Mouse (Mus musculus) embryonic facial prominence, embryonic 13.5 days (tissue): Measurements from ENCODE around the gene Crip2. TPM values are rescaled to one million over a fixed set of nuclear protein-coding genes. Genes with fewer than 3 reads are reported as not detected.

Experiments used
- ATAC-seq: fragments of 200-750 bp; cut with Nextera tagmentation; 2 replicates; pipeline ENCODE4 v1.8.0; 2017; ENCODE audit warnings: low read depth; ENCODE audit not compliant: insufficient number of reproducible peaks, insufficient read depth, low FRiP score, low TSS enrichment
- H3K27ac ChIP-seq: fragments of 300-500 bp; sonication (generic); 2 replicates; pipeline ENCODE4 v1.5.1; 2015; ENCODE audit warnings: moderate library complexity, mild to moderate bottlenecking, inconsistent platforms
- H3K27me3 ChIP-seq: fragments of 300-500 bp; sonication (generic); 2 replicates; pipeline ENCODE4 v1.6.1; 2015; ENCODE audit warnings: mild to moderate bottlenecking, inconsistent platforms
- H3K36me3 ChIP-seq: fragments of 300-500 bp; sonication (generic); 2 replicates; pipeline ENCODE4 v1.6.1; 2015; ENCODE audit warnings: mild to moderate bottlenecking, inconsistent platforms
- H3K4me1 ChIP-seq: fragments of 300-500 bp; sonication (generic); 2 replicates; pipeline ENCODE4 v1.6.1; 2015; ENCODE audit warnings: inconsistent platforms
- H3K4me2 ChIP-seq: fragments of 300-500 bp; sonication (generic); 2 replicates; pipeline ENCODE4 v1.6.1; 2015; ENCODE audit warnings: moderate library complexity, mild to moderate bottlenecking, inconsistent platforms
- H3K4me3 ChIP-seq: fragments of 300-500 bp; sonication (generic); 2 replicates; pipeline ENCODE4 v1.5.1; 2015; ENCODE audit warnings: mild to moderate bottlenecking, inconsistent platforms
- H3K9ac ChIP-seq: fragments of 300-500 bp; sonication (generic); 2 replicates; pipeline ENCODE4 v1.6.1; 2015; ENCODE audit warnings: mild to moderate bottlenecking, inconsistent platforms
- H3K9me3 ChIP-seq: fragments of 300-500 bp; sonication (generic); 2 replicates; pipeline ENCODE4 v1.6.1; 2016; ENCODE audit warnings: inconsistent platforms
- WGBS: fragments of 180-500 bp; shearing (Covaris S2); methylation state at CpG from one replicate; pipeline ENCODE4 v1.1.7; 2015; ENCODE audit warnings: mixed read lengths; 5-methylcytosine and 5-hydroxymethylcytosine counted together
- polyA plus RNA-seq: library from polyadenylated mRNA; unstranded; fragments of >200 nt; fragmentation: Nextera tagmentation; extraction: Ambion mirVana; gene quantifications from 2 replicates; pipeline ENCODE4 v1.2.1, GENCODE M21; 2015

The Crip2 gene
- polyA plus RNA-seq, 1 experiment from 2014 or later, result 63.4 TPM

GRCm38 (mm10) chr12:113143164-113143563 lies 3.1 kb downstream of the Crip2 start:
- 59% methylated on average over 7 of the region's 7 CpGs for WGBS
- Histone ChIP-seq H3K27me3 (peaks cover 75% of the 10 kb centered on the region), H3K4me2 (peak overlapping the region; percentile 80), H3K4me1 (peaks cover 49% of the 10 kb centered on the region), H3K4me3 (no peak overlapping the region; the same call in 1 of the 2 replicates), H3K27ac (no peak overlapping the region), H3K9me3 (no peaks in the 10 kb centered on the region), H3K9ac (peak overlapping the region; percentile 16; the same call in 1 of the 2 replicates), H3K36me3 (peaks cover 8% of the 10 kb centered on the region)
- no peak for ATAC-seq

DNA sequence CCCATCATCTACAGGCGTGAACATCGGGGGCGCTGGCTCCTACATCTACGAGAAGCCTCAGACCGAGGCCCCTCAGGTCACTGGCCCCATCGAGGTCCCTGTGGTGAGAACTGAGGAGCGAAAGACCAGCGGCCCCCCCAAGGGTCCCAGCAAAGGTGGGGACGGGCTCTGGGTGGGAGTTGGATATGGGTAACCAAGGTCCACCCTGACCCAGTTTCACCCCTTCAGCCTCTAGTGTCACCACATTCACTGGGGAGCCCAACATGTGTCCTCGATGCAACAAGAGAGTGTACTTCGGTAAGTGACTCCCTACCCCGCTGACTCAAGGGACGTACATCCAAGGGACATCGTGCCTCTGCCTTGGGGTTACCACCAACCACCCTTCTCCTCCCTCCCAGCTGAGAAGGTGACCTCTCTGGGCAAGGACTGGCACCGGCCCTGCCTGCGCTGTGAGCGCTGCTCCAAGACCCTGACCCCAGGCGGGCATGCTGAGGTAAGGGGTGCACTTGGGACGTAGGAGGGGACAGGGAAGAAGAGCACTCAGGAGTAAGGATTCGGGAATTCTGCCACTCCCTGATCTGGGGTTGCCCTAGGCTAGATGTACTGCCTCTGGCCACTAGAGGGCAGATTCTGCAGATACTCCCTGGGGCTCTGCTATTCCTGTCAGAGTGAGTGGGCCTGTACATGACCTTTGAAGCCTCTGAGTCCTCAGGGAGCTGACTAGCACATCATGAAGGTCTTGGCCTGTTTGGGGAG lies 4.1 kb downstream of the Crip2 start:
- peaks cover 84% of the 10 kb centered on the region for H3K27me3 ChIP-seq
- no peaks in the 10 kb centered on the region for H3K36me3 ChIP-seq
- WGBS, result 77% methylated on average over 20 of the region's 20 CpGs
- no peak overlapping the region for H3K4me2 ChIP-seq
- no peak overlapping the region for H3K27ac ChIP-seq
- H3K4me1 ChIP-seq, result peaks cover 44% of the 10 kb centered on the region
- no peak for ATAC-seq
- no peak overlapping the region for H3K9ac ChIP-seq
- H3K4me3 ChIP-seq, result no peak overlapping the region
- no peaks in the 10 kb centered on the region for H3K9me3 ChIP-seq

- no peak overlapping the region for H3K4me3 ChIP-seq
- H3K4me2 ChIP-seq, result no peak overlapping the region
- H3K4me1 ChIP-seq, result peaks cover 38% of the 10 kb centered on the region
- peaks cover 84% of the 10 kb centered on the region for H3K27me3 ChIP-seq
- no peaks in the 10 kb centered on the region for H3K9me3 ChIP-seq
- WGBS, result 92% methylated on average over 16 of the region's 16 CpGs
- no peak for ATAC-seq
- H3K36me3 ChIP-seq, result no peaks in the 10 kb centered on the region
- no peak overlapping the region for H3K27ac ChIP-seq
- no peak overlapping the region for H3K9ac ChIP-seq
Observed at GRCm38 (mm10) chr12:113144886-113145285, 4.8 kb downstream of the Crip2 start.

GRCm38 (mm10) chr12:113145591-113145990 lies 5.6 kb downstream of the Crip2 start:
- Histone ChIP-seq H3K9me3 (no peaks in the 10 kb centered on the region), H3K4me2 (no peak overlapping the region), H3K36me3 (no peaks in the 10 kb centered on the region), H3K4me3 (no peak overlapping the region), H3K27ac (no peak overlapping the region), H3K27me3 (peaks cover 83% of the 10 kb centered on the region), H3K4me1 (peaks cover 33% of the 10 kb centered on the region), H3K9ac (no peak overlapping the region)
- no peak for ATAC-seq
- 80% methylated on average over 5 of the region's 5 CpGs for WGBS

DNA sequence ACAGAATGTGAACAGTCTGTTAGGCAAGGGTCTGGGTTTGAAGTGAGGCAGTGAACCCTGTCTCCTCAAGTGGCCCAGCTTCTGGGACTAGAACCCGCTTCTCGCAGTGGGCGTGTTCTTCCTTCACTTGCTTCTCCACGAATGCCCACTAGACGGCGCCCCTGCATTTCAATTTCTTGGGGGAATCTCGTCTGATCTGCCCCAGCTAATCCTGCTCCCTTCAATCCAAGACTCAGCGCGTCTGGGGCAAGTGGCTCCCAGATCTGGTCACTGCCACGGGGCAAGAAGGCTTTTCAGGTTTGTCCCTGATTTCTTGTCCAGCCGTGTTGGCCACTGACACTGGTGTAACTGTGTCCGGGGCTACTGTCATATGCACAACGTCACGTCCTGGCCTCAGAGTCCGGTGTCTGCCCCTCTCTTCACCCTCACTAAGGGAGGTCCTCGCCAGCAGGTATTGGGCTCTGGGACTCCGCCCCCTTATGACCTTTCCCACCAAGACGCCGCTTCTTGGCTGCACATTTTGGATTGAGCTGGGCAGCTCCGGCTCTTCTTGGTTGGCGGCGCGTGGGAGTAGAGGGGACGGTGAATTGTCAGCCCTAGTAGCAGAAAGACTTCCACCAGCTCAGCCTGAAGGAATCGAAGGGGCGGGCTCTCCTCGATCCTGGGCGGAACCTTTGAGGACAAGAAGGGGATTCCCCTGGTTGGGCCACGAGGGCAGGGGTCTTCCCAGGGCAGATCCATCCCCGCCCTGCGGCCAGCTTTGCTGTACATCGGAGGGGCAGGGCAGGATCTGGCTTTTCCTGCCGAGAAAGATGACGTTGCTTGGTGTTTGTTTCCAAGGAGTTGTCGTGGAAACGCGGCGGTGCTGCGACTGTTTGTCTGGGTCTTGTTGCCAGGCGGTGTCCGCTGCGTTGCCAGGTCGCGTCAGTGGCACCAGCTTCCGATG lies 6.3 kb downstream of the Crip2 start, which contains the start of gene Crip1:
Gene Crip1, plus strand, starts transcription at position 205 of the 946 bp plus-strand sequence.
- H3K4me3 ChIP-seq, result peak within 1 kb of the TSS; percentile 20
- no peak for ATAC-seq
- no peaks in the 10 kb centered on the region for H3K9me3 ChIP-seq
- peak within 1 kb of the TSS; percentile 55 for H3K4me2 ChIP-seq
- no peak within 1 kb of the TSS for H3K27ac ChIP-seq
- 6% methylated on average over 45 of the region's 45 CpGs for WGBS
- H3K4me1 ChIP-seq, result peaks cover 31% of the 10 kb centered on the region
- no peak within 1 kb of the TSS; the same call in 1 of the 2 replicates for H3K9ac ChIP-seq
- H3K27me3 ChIP-seq, result peaks cover 83% of the 10 kb centered on the region
- H3K36me3 ChIP-seq, result no peaks in the 10 kb centered on the region

GRCm38 (mm10) chr12:113147481-113147880 lies 7.4 kb downstream of the Crip2 start:
- H3K27me3 ChIP-seq, result peaks cover 81% of the 10 kb centered on the region
- no peak overlapping the region for H3K4me2 ChIP-seq

DNA sequence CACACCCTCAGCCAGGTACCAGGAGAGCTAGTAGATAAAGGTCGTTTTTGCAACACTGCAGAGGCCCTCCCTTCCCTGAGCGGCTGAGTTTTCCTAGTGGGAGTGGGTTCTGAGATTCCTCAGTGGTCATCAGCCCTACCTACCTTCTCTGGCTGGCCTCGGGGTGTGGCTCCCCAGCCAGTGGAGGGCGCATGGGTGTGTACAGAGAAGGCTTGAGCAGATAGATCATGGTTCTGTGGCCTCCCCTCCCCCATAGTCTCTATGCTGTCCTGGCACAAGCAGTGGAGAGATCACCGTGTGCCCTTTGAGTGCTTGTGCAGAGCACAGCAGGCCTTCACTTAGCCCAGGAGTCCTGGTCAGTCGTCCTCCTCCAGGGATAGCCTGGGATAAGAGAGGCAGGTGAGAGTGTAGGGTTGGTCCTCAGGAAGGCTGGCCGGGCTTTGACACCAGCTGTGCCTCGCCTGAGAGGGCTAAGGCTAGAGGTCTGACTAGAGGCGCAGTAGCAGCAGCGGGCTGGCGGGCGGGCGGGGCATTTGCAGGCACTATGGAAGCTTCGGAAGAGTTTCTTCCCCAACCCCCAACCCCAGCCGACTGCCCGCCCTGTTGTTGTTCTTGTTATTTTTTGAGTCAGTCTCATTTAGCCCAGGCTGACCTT lies 8.5 kb downstream of the Crip2 start:
- Histone ChIP-seq H3K4me3 (no peak overlapping the region), H3K9me3 (no peaks in the 10 kb centered on the region), H3K4me1 (peaks cover 27% of the 10 kb centered on the region), H3K9ac (peak overlapping the region; percentile 6; the same call in 1 of the 2 replicates), H3K27me3 (peaks cover 74% of the 10 kb centered on the region), H3K36me3 (no peaks in the 10 kb centered on the region), H3K4me2 (no peak overlapping the region), H3K27ac (no peak overlapping the region)
- no peak for ATAC-seq
- WGBS, result 39% methylated on average over 16 of the region's 16 CpGs

More at GRCm38 (mm10) chr12:113147481-113147880, 7.4 kb downstream of the Crip2 start:
- H3K27ac ChIP-seq, result no peak overlapping the region
- 83% methylated on average over 8 of the region's 8 CpGs for WGBS
- no peak overlapping the region for H3K4me3 ChIP-seq
- peaks cover 32% of the 10 kb centered on the region for H3K4me1 ChIP-seq
- H3K36me3 ChIP-seq, result no peaks in the 10 kb centered on the region
- no peak for ATAC-seq
- H3K9ac ChIP-seq, result no peak overlapping the region
- H3K9me3 ChIP-seq, result no peaks in the 10 kb centered on the region

- no peak overlapping the region for H3K9ac ChIP-seq
- no peak overlapping the region for H3K4me3 ChIP-seq
- ATAC-seq, result no peak
- H3K9me3 ChIP-seq, result no peaks in the 10 kb centered on the region
- H3K36me3 ChIP-seq, result no peaks in the 10 kb centered on the region
- no peak overlapping the region for H3K27ac ChIP-seq
- no peak overlapping the region for H3K4me2 ChIP-seq
- H3K27me3 ChIP-seq, result peaks cover 68% of the 10 kb centered on the region
- H3K4me1 ChIP-seq, result peaks cover 27% of the 10 kb centered on the region
- WGBS, result 68% methylated on average over 4 of the region's 4 CpGs
Observed at GRCm38 (mm10) chr12:113149341-113149740, 9.3 kb downstream of the Crip2 start.

GRCm38 (mm10) chr12:113149896-113150295 lies 9.9 kb downstream of the Crip2 start:
- H3K9me3 ChIP-seq, result no peaks in the 10 kb centered on the region
- no peak overlapping the region for H3K9ac ChIP-seq
- ATAC-seq, result no peak
- WGBS, result 78% methylated on average over 3 of the region's 3 CpGs
- no peaks in the 10 kb centered on the region for H3K36me3 ChIP-seq
- H3K4me3 ChIP-seq, result no peak overlapping the region
- H3K4me1 ChIP-seq, result peaks cover 30% of the 10 kb centered on the region
- H3K27me3 ChIP-seq, result peaks cover 62% of the 10 kb centered on the region
- H3K4me2 ChIP-seq, result no peak overlapping the region
- no peak overlapping the region for H3K27ac ChIP-seq

DNA sequence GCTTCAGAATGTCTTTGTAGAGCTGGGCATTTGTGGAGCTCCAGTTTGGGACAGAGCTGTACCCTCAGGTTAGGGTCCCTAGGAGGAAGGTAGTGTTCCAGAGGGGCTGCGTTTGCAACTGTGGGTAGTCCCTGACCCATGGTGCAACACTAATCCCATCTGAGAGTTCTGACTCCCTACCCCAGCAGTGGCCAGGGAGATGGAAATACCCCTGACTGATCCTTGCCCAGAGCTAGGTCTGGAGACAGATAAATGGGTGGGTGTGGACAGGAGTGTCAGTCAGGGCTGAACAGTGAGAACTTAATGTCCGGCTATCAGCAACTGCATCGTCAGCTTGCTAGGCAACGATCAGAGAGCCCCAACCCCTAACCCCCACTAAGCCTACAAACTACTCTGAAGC lies 10.6 kb downstream of the Crip2 start:
- H3K36me3 ChIP-seq, result no peaks in the 10 kb centered on the region
- H3K9ac ChIP-seq, result no peak overlapping the region
- H3K4me3 ChIP-seq, result no peak overlapping the region; the same call in 1 of the 2 replicates
- no peak overlapping the region for H3K27ac ChIP-seq
- peaks cover 37% of the 10 kb centered on the region for H3K4me1 ChIP-seq
- ATAC-seq, result no peak
- H3K27me3 ChIP-seq, result peaks cover 61% of the 10 kb centered on the region
- no peaks in the 10 kb centered on the region for H3K9me3 ChIP-seq
- no peak overlapping the region for H3K4me2 ChIP-seq
- WGBS, result 72% methylated on average over 4 of the region's 4 CpGs

DNA sequence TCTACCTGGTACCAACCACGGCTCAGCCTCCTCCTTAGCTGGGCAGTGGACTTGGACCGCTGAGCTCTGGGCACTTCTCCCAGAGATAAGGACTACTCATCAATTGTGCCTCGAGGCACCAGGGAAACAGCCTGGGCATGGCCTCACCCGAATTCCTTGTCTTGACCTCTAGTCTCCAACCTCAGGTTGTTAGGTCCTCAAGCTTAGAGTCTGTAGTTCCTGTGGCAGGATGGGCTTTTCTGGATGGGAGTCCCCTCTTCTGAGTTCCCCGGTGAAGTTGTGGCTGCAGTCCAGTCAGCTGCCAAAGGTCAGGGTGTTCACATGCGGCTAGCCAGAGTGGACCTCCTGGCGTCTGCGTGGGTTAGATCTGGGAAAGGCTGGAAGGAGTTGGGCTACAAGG lies 11.0 kb downstream of the Crip2 start:
- peak overlapping the region; percentile 82; the same call in 1 of the 2 replicates for H3K4me2 ChIP-seq
- H3K9me3 ChIP-seq, result no peaks in the 10 kb centered on the region
- WGBS, result 76% methylated on average over 8 of the region's 8 CpGs
- H3K4me1 ChIP-seq, result peaks cover 38% of the 10 kb centered on the region
- no peak overlapping the region for H3K9ac ChIP-seq
- no peak overlapping the region for H3K27ac ChIP-seq
- no peak overlapping the region; the same call in 1 of the 2 replicates for H3K4me3 ChIP-seq
- H3K27me3 ChIP-seq, result peaks cover 56% of the 10 kb centered on the region
- no peak for ATAC-seq
- H3K36me3 ChIP-seq, result no peaks in the 10 kb centered on the region
